Mouse (Mus musculus) intestine, embryonic 15.5 days (tissue): ENCODE measurements at regions not wholly inside any gene's neighbourhood (a gene's known extent, or its start where the extent isn't known, plus 50 kb on each side); places are given as distances from the start of the nearest gene placed in this dataset.

Source experiments
- ATAC-seq: fragments of 200-750 bp; cut with Nextera tagmentation; 2 replicates; pipeline ENCODE4 v1.8.0; 2017; ENCODE audit warnings: moderate TSS enrichment, moderate library complexity
- H3K27ac ChIP-seq: fragments of 300-500 bp; sonication (generic); 2 replicates; pipeline ENCODE4 v1.5.1; 2015; ENCODE audit warnings: mild to moderate bottlenecking, inconsistent platforms
- H3K27me3 ChIP-seq: fragments of 300-500 bp; sonication (generic); replicated peaks from 2 replicates; pipeline ENCODE4 v1.6.1; 2015; ENCODE audit warnings: inconsistent platforms
- H3K36me3 ChIP-seq: fragments of 300-500 bp; sonication (generic); 2 replicates; pipeline ENCODE4 v1.6.1; 2015; ENCODE audit warnings: inconsistent platforms
- H3K4me1 ChIP-seq: fragments of 300-500 bp; sonication (generic); replicated peaks from 2 replicates; pipeline ENCODE4 v1.6.1; 2015; ENCODE audit warnings: inconsistent platforms
- H3K4me2 ChIP-seq: fragments of 300-500 bp; sonication (generic); replicated peaks from 2 replicates; pipeline ENCODE4 v1.6.1; 2015; ENCODE audit warnings: mild to moderate bottlenecking, inconsistent platforms
- H3K4me3 ChIP-seq: fragments of 300-500 bp; sonication (generic); replicated peaks from 2 replicates; pipeline ENCODE4 v1.5.1; 2015; ENCODE audit warnings: inconsistent platforms
- H3K9ac ChIP-seq: fragments of 300-500 bp; sonication (generic); 2 replicates; pipeline ENCODE4 v1.6.1; 2015; ENCODE audit warnings: inconsistent platforms
- H3K9me3 ChIP-seq: fragments of 300-500 bp; sonication (generic); 2 replicates; pipeline ENCODE4 v1.6.1; 2016; ENCODE audit warnings: inconsistent platforms
- WGBS: fragments of 180-500 bp; shearing (Covaris S2); methylation state at CpG from one replicate; pipeline ENCODE4 v1.1.7; 2015; 5-methylcytosine and 5-hydroxymethylcytosine counted together

- Histone ChIP-seq H3K9ac (no peak overlapping the region), H3K4me3 (no peak overlapping the region), H3K4me2 (no peak overlapping the region), H3K27ac (no peak overlapping the region), H3K27me3 (no peaks in the 10 kb centered on the region), H3K36me3 (no peaks in the 10 kb centered on the region), H3K9me3 (no peaks in the 10 kb centered on the region), H3K4me1 (no peaks in the 10 kb centered on the region)
- ATAC-seq = no peak
- WGBS = 56% methylated on average over 6 of the region's 6 CpGs
Observed at GRCm38 (mm10) chr16:42808864-42809263, 66.8 kb upstream of the Zbtb20 start.

- H3K4me3 ChIP-seq = no peak overlapping the region
- H3K27me3 ChIP-seq = no peaks in the 10 kb centered on the region
- H3K9me3 ChIP-seq = no peaks in the 10 kb centered on the region
- no peaks in the 10 kb centered on the region for H3K36me3 ChIP-seq
- H3K9ac ChIP-seq = no peak overlapping the region
- WGBS = 69% methylated on average over 2 of the region's 2 CpGs
- H3K27ac ChIP-seq = no peak overlapping the region
- H3K4me1 ChIP-seq = no peaks in the 10 kb centered on the region
- peak; percentile 81 for ATAC-seq
- no peak overlapping the region for H3K4me2 ChIP-seq
Observed at GRCm38 (mm10) chr16:42807536-42807935, 68.1 kb upstream of the Zbtb20 start.

GRCm38 (mm10) chr16:42803609-42804008 is 72.1 kb upstream of the Zbtb20 start:
- ATAC-seq = no peak
- no peaks in the 10 kb centered on the region for H3K4me1 ChIP-seq
- no peaks in the 10 kb centered on the region for H3K9me3 ChIP-seq
- H3K9ac ChIP-seq = no peak overlapping the region
- no peak overlapping the region for H3K27ac ChIP-seq
- no peak overlapping the region for H3K4me2 ChIP-seq
- no peaks in the 10 kb centered on the region for H3K27me3 ChIP-seq
- no peaks in the 10 kb centered on the region for H3K36me3 ChIP-seq
- H3K4me3 ChIP-seq = no peak overlapping the region
- WGBS = 38% methylated on average over 1 of the region's 1 CpGs

- H3K4me2 ChIP-seq = no peak overlapping the region
- H3K9ac ChIP-seq = no peak overlapping the region
- no peak overlapping the region for H3K27ac ChIP-seq
- ATAC-seq = no peak
- no peak overlapping the region for H3K4me3 ChIP-seq
- WGBS = 83% methylated on average over 2 of the region's 2 CpGs
- H3K27me3 ChIP-seq = no peaks in the 10 kb centered on the region
- H3K36me3 ChIP-seq = no peaks in the 10 kb centered on the region
- no peaks in the 10 kb centered on the region for H3K9me3 ChIP-seq
- H3K4me1 ChIP-seq = no peaks in the 10 kb centered on the region
Observed at GRCm38 (mm10) chr16:42792571-42792970, 83.1 kb upstream of the Zbtb20 start.

GRCm38 (mm10) chr16:42784712-42785111 is 91.0 kb upstream of the Zbtb20 start:
- no peak overlapping the region for H3K9ac ChIP-seq
- no peaks in the 10 kb centered on the region for H3K9me3 ChIP-seq
- H3K4me3 ChIP-seq = no peak overlapping the region
- no peaks in the 10 kb centered on the region for H3K27me3 ChIP-seq
- WGBS = 48% methylated on average over 4 of the region's 4 CpGs
- H3K27ac ChIP-seq = no peak overlapping the region
- H3K4me2 ChIP-seq = no peak overlapping the region
- H3K36me3 ChIP-seq = no peaks in the 10 kb centered on the region
- H3K4me1 ChIP-seq = no peaks in the 10 kb centered on the region
- ATAC-seq = no peak

- H3K27me3 ChIP-seq = no peaks in the 10 kb centered on the region
- H3K27ac ChIP-seq = no peak overlapping the region
- WGBS = 67% methylated on average over 4 of the region's 4 CpGs
- no peak overlapping the region for H3K4me3 ChIP-seq
- no peaks in the 10 kb centered on the region for H3K4me1 ChIP-seq
- no peak for ATAC-seq
- H3K9me3 ChIP-seq = no peaks in the 10 kb centered on the region
- H3K4me2 ChIP-seq = no peak overlapping the region
- H3K9ac ChIP-seq = no peak overlapping the region
- H3K36me3 ChIP-seq = no peaks in the 10 kb centered on the region
Observed at GRCm38 (mm10) chr16:42784031-42784430, 91.7 kb upstream of the Zbtb20 start.

- H3K9ac ChIP-seq = no peak overlapping the region
- no peaks in the 10 kb centered on the region for H3K9me3 ChIP-seq
- no peak overlapping the region for H3K4me3 ChIP-seq
- H3K4me1 ChIP-seq = no peaks in the 10 kb centered on the region
- H3K36me3 ChIP-seq = no peaks in the 10 kb centered on the region
- no peaks in the 10 kb centered on the region for H3K27me3 ChIP-seq
- WGBS = 10% methylated on average over 5 of the region's 5 CpGs
- no peak overlapping the region for H3K4me2 ChIP-seq
- H3K27ac ChIP-seq = no peak overlapping the region
- ATAC-seq = peak; percentile 81
Observed at GRCm38 (mm10) chr16:42782091-42782679, 93.5 kb upstream of the Zbtb20 start.

GRCm38 (mm10) chr16:42781096-42782071 is 94.3 kb upstream of the Zbtb20 start:
- Histone ChIP-seq H3K9ac (no peak overlapping the region), H3K27me3 (no peaks in the 10 kb centered on the region), H3K27ac (no peak overlapping the region), H3K4me3 (no peak overlapping the region), H3K4me2 (no peak overlapping the region), H3K36me3 (no peaks in the 10 kb centered on the region), H3K4me1 (no peaks in the 10 kb centered on the region), H3K9me3 (no peaks in the 10 kb centered on the region)
- peak; percentile 79 for ATAC-seq
- WGBS = 17% methylated on average over 12 of the region's 12 CpGs

GRCm38 (mm10) chr16:42779957-42780356 is 95.7 kb upstream of the Zbtb20 start:
- Histone ChIP-seq H3K36me3 (no peaks in the 10 kb centered on the region), H3K9ac (no peak overlapping the region), H3K4me2 (no peak overlapping the region), H3K27me3 (no peaks in the 10 kb centered on the region), H3K4me1 (no peaks in the 10 kb centered on the region), H3K4me3 (no peak overlapping the region), H3K27ac (no peak overlapping the region), H3K9me3 (no peaks in the 10 kb centered on the region)
- ATAC-seq = no peak
- 79% methylated on average over 3 of the region's 3 CpGs for WGBS

GRCm38 (mm10) chr16:42772640-42773039 is 103.0 kb upstream of the Zbtb20 start:
- Histone ChIP-seq H3K9ac (no peak overlapping the region), H3K27ac (no peak overlapping the region), H3K4me1 (no peaks in the 10 kb centered on the region), H3K4me3 (no peak overlapping the region), H3K9me3 (no peaks in the 10 kb centered on the region), H3K4me2 (no peak overlapping the region), H3K27me3 (no peaks in the 10 kb centered on the region), H3K36me3 (no peaks in the 10 kb centered on the region)
- WGBS = 66% methylated on average over 2 of the region's 2 CpGs
- no peak for ATAC-seq

- Histone ChIP-seq H3K4me1 (no peaks in the 10 kb centered on the region), H3K4me3 (no peak overlapping the region), H3K9ac (no peak overlapping the region), H3K9me3 (no peaks in the 10 kb centered on the region), H3K27me3 (no peaks in the 10 kb centered on the region), H3K27ac (no peak overlapping the region), H3K4me2 (no peak overlapping the region), H3K36me3 (no peaks in the 10 kb centered on the region)
- 71% methylated on average over 1 of the region's 1 CpGs for WGBS
- no peak for ATAC-seq
Observed at GRCm38 (mm10) chr16:42770199-42770598, 105.5 kb upstream of the Zbtb20 start.

- H3K9ac ChIP-seq = no peak overlapping the region
- no peak for ATAC-seq
- H3K4me2 ChIP-seq = no peak overlapping the region
- 83% methylated on average over 5 of the region's 5 CpGs for WGBS
- no peaks in the 10 kb centered on the region; the same call in 1 of the 2 replicates for H3K4me1 ChIP-seq
- no peak overlapping the region for H3K27ac ChIP-seq
- no peak overlapping the region for H3K4me3 ChIP-seq
- H3K36me3 ChIP-seq = no peaks in the 10 kb centered on the region
- no peaks in the 10 kb centered on the region for H3K27me3 ChIP-seq
- no peaks in the 10 kb centered on the region for H3K9me3 ChIP-seq
Observed at GRCm38 (mm10) chr16:42748681-42749080, 127.0 kb upstream of the Zbtb20 start.
